31 mouse cellular contexts compared by ENCODE assay signal in the genomic region with DNA sequence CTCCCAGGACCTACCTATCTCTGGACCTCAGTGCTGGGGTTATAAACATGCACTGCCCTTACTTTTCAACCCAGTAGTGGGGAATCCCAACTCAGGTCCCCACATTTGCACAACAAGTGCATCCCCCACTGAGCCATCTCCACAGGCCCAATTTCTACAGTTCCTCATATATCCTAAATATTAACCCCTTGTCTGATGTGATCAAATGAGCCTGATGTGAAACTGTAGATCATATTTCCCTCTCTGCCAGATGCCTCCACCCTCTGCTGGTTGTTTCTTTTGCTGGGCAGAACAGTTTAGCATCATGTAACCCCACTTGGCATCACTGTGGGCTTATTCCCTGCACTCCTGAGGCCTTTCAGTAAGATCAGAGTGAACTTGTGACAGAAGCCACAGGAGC.
"Had no signal": no experiment of that assay in that cellular context is flagged by ENCODE, and none has a peak within 500 bp of the region (broad histone marks: within the 10 kb centered on the region; RNA-seq: fewer than 3 reads in every experiment).

No protein-coding gene starts in this region.

- ATAC-seq: liver, embryonic 12.5 days; liver, postnatal 0 days; lung, postnatal 0 days; midbrain, embryonic 13.5 days; midbrain, embryonic 15.5 days; midbrain, embryonic 16.5 days had no signal

- H3K36me3 ChIP-seq: limb, embryonic 10.5 days; limb, embryonic 12.5 days; limb, embryonic 13.5 days; limb, embryonic 15.5 days; liver, embryonic 12.5 days; liver, embryonic 13.5 days; liver, embryonic 15.5 days; lung, embryonic 15.5 days; midbrain, embryonic 10.5 days; midbrain, embryonic 12.5 days; midbrain, embryonic 13.5 days; midbrain, embryonic 15.5 days; neural tube, embryonic 12.5 days had no signal

- H3K4me2 ChIP-seq: limb, embryonic 12.5 days; limb, embryonic 13.5 days; limb, embryonic 15.5 days; liver, embryonic 11.5 days; liver, embryonic 12.5 days; liver, embryonic 13.5 days; liver, embryonic 15.5 days; lung, embryonic 14.5 days; lung, embryonic 15.5 days; midbrain, embryonic 12.5 days; midbrain, embryonic 13.5 days; midbrain, embryonic 15.5 days; neural tube, embryonic 12.5 days had no signal

- DNase-seq: left cerebral cortex, postnatal 4 days; liver; liver, embryonic 13.5 days; liver, postnatal 0 days; lung, adult 18-20 months; lung, adult 2 months; lung, embryonic 14.5 days; lung, postnatal 10 days; lung, postnatal 14 days; lung, postnatal 36 days; lung, postnatal 4 days had no signal

- H3K4me1 ChIP-seq: limb, embryonic 10.5 days; limb, embryonic 15.5 days; liver, embryonic 12.5 days; liver, embryonic 13.5 days; liver, embryonic 15.5 days; lung, embryonic 15.5 days; midbrain, embryonic 12.5 days; midbrain, embryonic 15.5 days; neural tube, embryonic 12.5 days had no signal

- H3K27me3 ChIP-seq: limb, embryonic 12.5 days; limb, embryonic 13.5 days; limb, embryonic 15.5 days; liver, embryonic 12.5 days; liver, embryonic 13.5 days; liver, embryonic 15.5 days; lung, embryonic 15.5 days; megakaryocyte, embryonic 14.5 days; midbrain, embryonic 12.5 days; midbrain, embryonic 13.5 days; midbrain, embryonic 15.5 days; neural tube, embryonic 12.5 days had no signal

- H3K4me3 ChIP-seq: left cerebral cortex, adult 2 months; limb, embryonic 10.5 days; limb, embryonic 12.5 days; limb, embryonic 13.5 days; limb, embryonic 15.5 days; liver, embryonic 12.5 days; liver, embryonic 13.5 days; liver, embryonic 15.5 days; lung, embryonic 15.5 days; megakaryocyte, embryonic 14.5 days; midbrain, embryonic 10.5 days; midbrain, embryonic 12.5 days; midbrain, embryonic 13.5 days; midbrain, embryonic 15.5 days; myocyte; neural tube, embryonic 12.5 days had no signal

- H3K9ac ChIP-seq: limb, embryonic 12.5 days; limb, embryonic 13.5 days; limb, embryonic 15.5 days; liver, embryonic 12.5 days; liver, embryonic 13.5 days; liver, embryonic 14.5 days; liver, embryonic 15.5 days; liver, postnatal 0 days; lung, embryonic 14.5 days; lung, embryonic 15.5 days; midbrain, embryonic 12.5 days; midbrain, embryonic 13.5 days; midbrain, embryonic 15.5 days; neural tube, embryonic 12.5 days had no signal

- H3K9me3 ChIP-seq: limb, embryonic 10.5 days; limb, embryonic 12.5 days; limb, embryonic 13.5 days; limb, embryonic 15.5 days; liver, embryonic 12.5 days; liver, embryonic 13.5 days; liver, embryonic 15.5 days; lung, embryonic 15.5 days; megakaryocyte, embryonic 14.5 days; midbrain, embryonic 10.5 days; midbrain, embryonic 12.5 days; midbrain, embryonic 13.5 days; midbrain, embryonic 15.5 days; neural tube, embryonic 12.5 days had no signal

- H3K27ac ChIP-seq: left cerebral cortex, adult 2 months; limb, embryonic 10.5 days; limb, embryonic 12.5 days; limb, embryonic 13.5 days; limb, embryonic 15.5 days; liver, embryonic 12.5 days; liver, embryonic 13.5 days; liver, embryonic 14.5 days; liver, embryonic 15.5 days; lung, embryonic 15.5 days; macrophage; midbrain, embryonic 10.5 days; midbrain, embryonic 12.5 days; midbrain, embryonic 13.5 days; midbrain, embryonic 15.5 days; neural tube, embryonic 12.5 days had no signal
